Mouse (Mus musculus) gastrocnemius, adult 8-10 months (tissue): ENCODE data around the gene Bptf. TPM values are rescaled to one million over a fixed set of nuclear protein-coding genes. Genes with fewer than 3 reads are reported as not detected.
"Not testable (repeated sequence)": the region's sequence is repeated elsewhere in the genome, so short reads cannot be mapped to it uniquely, and the experiment has no call there.

Source experiments
- DNase-seq, 2 experiments: peaks; one replicate each; pipeline ENCODE4 v3.0.0; 2022; ENCODE audit warnings: low spot score in 2 of 2
- total RNA-seq, 4 experiments: library from RNA; stranded (reverse); gene quantifications; 2 replicates each; pipeline ENCODE4 v1.2.4; 2022

Gene Bptf
- total RNA-seq, 4 experiments from 2014 or later = 16.3 to 23.3 (median 19.4) TPM

DNA sequence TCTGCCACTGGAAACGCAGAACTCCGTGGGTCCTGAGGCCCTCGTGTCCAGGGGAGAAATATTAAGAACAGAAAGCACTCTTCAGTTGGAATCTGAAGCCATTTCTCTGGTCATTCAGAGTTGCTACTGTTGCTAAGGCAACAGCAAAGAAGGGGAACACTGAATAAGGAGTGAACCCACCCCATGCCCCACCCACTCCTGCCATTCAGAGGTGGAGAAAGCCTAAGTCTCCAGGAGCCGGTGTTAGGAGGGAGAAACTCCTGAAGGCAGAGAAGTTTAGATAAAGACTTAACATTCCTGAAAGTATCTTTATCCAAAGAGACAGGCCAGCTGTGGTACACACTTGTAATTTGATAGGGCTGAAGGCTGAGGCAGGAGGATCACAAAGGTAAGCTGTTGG is 112.6 kb downstream of the Bptf start:
- DNase-seq = no peak

GRCm38 (mm10) chr11:107018606-107019005 is 113.3 kb downstream of the Bptf start:
- no peak for DNase-seq

- DNase-seq = no peak
Observed at GRCm38 (mm10) chr11:107017339-107017886, 114.5 kb downstream of the Bptf start.

DNA sequence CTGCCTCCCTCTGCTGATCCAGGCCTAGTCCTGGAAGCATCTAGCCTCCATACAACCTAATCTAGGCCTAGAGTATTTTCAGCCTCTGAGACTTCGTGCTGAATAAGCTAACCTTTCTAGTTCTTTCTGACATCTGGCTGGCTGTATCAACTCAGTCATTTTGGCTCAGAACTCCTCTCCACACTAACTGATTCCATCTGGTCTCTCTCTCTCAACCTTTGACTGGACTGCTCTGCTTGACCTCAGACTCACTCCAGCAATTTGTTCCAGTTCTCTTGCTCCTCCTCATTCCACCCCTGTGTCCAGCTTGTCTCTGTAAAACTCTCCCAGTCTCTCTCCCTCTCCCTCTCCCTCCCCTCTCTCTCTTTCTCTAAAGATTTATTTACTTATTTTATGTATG is 115.0 kb downstream of the Bptf start:
- DNase-seq = no peak

DNA sequence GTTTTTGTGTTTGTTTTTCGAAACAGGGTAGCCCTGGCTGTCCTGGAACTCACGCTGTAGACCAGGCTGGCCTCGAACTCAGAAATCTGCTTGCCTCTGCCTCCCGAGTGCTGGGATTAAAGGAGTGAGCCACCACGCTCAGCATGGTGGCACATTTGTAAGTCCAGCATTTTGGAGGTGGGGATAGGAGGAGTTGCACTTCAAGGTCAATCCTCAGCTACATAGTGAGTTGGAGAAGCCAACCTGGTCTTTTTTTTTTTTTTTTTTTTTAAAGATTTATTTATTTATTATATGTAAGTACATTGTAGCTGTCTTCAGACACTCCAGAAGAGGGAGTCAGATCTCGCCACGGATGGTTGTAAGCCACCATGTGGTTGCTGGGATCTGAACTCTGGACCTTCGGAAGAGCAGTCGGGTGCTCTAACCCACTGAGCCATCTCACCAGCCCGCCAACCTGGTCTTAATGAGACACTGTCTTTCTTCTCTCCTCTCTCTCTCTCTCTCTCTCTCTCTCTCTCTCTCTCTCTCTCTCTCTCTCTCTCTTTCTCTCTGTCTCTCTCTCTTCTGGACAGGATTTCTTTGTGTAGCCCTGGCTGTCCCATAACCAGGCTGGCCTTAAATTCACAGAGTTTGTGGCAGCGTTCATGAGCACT is 116.3 kb downstream of the Bptf start:
- DNase-seq = not testable (repeated sequence)

DNA sequence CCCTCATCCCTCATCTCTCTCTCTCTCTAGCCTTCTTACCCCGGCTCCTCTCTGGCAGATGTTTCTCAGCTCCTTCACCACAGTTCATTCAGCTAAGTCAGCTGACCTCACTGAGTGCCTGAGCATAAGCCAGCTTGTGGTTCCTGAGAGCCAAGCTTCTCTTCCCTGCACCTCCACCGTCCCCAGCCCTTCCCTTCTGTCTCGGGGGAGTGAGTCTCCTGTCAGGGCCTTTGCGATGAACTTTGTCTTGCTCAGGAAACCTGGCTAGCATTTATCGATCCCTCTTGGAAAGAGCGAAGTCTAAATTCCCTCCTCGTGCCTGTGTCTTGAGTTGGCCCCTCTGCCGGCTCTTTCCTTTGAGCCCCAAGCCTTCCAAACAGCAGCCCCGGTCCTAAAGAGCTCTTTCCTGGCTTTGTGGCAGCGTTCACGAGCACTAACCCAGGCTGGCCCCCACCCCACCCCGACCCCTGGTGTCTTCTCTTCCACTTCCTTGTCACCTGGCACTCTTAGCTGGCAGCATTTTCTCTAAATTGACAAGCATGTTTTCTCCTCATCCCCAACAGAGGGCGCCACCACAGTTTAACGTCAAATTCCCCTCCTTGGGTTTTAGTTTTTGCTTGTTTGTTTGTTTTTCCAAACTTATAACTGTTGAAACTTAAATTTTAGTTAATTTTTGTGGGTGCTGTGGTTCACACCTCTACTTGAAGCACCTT is 117.2 kb downstream of the Bptf start:
- DNase-seq = no peak

DNA sequence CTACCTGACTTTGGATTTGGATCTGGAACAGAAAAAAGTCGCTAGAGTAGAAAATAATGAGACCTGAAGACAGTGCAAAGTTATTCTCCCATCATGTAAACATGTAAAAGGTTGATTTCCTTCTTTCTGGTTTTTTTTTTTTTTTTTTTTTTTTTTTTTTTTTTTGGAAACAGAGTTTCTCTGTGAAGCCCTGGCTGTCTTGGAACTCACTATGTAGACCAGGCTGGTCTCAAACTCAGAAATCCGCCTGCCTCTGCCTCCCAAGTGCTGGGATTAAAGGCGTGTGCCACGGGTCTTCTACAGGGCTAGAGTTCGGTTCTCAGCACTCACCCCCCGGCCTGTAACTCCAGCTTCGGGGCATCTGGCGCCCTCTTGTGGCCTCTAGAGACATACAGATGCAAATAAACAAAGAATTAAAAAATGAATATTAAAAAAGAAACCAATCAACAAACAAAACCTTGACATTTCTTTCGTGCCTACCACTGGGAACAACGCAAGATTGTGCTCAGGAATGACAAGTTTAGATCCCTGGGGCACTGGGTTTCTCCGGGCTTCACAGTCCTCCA is 117.8 kb downstream of the Bptf start:
- no peak for DNase-seq

DNA sequence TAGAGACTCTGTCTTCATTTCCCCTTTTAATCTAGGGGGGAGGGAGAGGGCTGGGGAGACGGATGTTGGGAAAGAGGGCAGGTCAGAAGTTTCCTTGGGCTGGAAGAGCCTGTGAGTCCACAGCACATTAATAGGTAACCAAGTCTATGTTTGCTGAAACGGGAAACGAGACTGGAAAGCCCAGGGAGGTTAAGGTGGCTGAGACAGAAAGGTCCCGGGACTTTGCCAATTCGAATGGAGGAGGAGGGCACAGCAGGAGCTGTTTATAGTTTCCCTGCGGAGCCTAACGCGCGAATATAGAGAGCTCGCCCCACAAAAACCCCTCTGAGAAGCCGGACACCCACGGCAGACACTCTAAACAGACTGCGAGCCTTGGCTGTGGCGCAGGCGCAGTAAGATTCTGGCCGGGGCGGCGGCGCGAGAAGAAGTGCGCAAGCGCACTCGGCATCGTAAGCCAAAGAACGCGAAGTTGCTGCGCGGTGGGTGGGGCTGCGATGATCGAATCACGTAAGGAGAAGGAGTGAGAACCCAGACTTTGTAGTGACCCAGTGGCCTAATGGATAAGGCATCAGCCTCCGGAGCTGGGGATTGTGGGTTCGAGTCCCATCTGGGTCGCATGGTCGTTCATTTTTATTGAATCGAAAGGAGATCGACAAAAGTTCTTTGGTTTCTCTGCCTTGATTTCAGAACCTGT is 119.5 kb downstream of the Bptf start:
- peak; percentile 96 to 97 for DNase-seq

- no peak for DNase-seq
Observed at GRCm38 (mm10) chr11:107011669-107012323, 120.1 kb downstream of the Bptf start.

- DNase-seq = no peak
Observed at GRCm38 (mm10) chr11:107011171-107011570, 120.8 kb downstream of the Bptf start.

DNA sequence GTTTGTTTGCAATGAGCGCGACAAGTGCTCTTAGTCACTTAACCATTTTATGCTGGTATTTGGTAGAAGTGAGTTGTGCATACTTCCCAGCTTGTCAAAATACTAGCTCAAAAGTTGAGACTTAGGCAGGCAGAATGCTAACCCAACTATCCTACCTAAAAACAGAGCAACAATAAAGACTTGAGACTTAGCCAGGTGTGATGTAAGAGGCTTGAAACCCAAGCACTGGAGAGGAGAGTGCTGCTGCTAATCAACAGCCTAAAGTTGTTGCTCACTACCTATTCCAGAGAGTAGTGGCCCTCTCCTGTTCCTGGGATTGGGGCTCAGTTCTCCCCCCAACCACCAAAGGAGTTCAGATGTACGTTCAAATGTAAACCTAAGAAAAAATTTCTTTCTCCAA is 121.5 kb downstream of the Bptf start:
- DNase-seq = no peak

- no peak for DNase-seq
Observed at GRCm38 (mm10) chr11:107005538-107005937, 126.4 kb downstream of the Bptf start.

- DNase-seq = no peak
Observed at GRCm38 (mm10) chr11:107001760-107002675, 129.9 kb downstream of the Bptf start.

DNA sequence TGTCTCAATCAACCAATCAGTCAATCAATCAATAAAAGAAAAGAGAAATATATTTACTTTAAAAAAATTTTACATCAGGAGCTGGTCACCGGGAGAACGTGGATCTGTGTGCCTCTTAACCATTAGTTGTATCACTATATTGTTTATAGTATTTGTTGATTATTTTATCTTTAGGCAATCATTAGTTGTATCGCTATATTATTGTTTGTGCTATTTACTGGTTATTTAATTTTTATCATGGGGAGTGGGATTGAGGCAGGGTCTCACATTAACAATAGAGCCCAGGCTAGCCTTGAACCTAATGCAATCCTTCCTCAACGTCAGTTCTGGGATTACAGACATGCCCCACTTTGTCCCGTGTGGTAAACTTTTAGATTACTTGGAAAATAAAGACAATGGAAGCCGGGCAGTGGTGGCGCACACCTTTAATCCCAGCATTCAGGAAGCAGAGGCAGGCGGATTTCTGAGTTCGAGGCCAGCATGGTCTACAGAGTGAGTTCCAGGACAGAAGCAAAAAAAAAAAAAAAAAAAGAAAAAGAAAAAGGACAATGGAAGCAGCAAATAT is 131.9 kb downstream of the Bptf start:
- DNase-seq = no peak

GRCm38 (mm10) chr11:106999151-106999948 is 132.6 kb downstream of the Bptf start, which contains the start of gene Kpna2:
Kpna2 (minus strand) TSS chr11:106999541.
- DNase-seq = peak; percentile 74 to 82

GRCm38 (mm10) chr11:106998651-106999150 is 133.2 kb downstream of the Bptf start:
- no peak for DNase-seq

DNA sequence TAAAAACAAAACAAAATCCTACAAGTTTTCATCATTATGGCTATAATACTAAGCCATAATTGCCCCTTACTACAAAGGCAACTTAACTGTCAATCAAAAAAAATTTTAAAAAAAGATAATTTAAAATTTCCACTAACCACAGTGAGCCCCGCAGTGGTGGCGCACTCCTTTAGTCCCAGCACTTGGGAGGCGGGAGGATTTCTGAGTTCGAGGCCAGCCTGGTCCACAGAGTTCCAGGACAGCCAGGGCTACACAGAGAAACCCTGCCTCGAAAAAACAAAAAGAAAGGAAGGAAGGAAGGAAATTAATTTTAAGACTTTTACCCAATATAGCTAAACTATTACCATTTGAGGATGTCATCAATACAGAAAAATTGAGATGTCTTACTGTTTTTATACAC is 134.0 kb downstream of the Bptf start:
- DNase-seq = no peak

DNA sequence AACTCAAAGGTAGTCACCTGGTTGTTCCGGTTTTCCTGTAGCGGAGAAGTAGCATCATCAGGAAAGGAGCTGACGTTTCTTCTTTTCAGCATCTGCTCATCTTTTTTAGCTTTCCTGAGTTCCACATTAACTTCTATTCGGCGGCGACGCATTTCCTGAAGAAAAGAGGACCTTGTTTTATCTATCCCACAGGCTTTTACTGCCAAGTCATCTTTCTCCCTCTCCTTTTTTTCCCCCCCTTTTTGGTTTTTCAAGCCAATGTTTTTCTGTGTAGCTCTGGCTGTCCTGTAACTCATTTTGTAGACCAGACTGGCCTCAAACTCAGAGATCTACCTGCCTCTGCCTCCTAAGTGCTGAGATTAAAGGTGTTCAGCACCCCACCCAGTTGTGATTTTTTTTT is 135.4 kb downstream of the Bptf start:
- not testable (repeated sequence) for DNase-seq
